9 mouse cellular contexts compared by ENCODE assay signal in the genomic region with DNA sequence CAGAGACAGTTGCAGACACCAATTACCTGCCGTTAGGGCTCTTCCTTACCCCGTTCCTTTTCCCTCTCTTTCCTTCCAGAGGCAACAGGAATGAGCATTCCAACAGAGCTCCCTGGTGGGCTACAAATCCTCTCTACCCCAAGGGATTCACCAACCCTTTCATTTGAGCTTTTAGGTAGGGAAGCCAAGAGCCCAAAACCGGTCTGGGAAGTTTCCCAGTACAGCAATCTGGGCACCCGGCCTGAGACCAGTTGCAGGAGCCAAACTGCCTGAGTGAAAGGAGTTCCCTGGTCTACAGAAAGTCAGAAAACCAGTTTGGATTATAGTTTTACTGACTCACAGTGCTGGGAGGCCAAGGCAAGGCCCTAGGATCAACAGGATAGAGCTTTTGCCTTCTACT.
DNase-seq lines count a peak whose midpoint lies in the region; ATAC-seq lines count a peak whose summit lies in the region.
"Had no signal": no experiment of that assay in that cellular context is flagged by ENCODE, and none has a peak within 500 bp of the region (broad histone marks: within the 10 kb centered on the region; RNA-seq: fewer than 3 reads in every experiment).

No protein-coding gene starts in this region.

- H3K27ac ChIP-seq in midbrain, embryonic 15.5 days, result no peak overlapping the region
- H3K27ac ChIP-seq in midbrain, embryonic 10.5 days (replicated peaks), result no peak overlapping the region

- H3K4me2 ChIP-seq in midbrain, embryonic 15.5 days, result no peak overlapping the region

- no peak for ATAC-seq in cerebellum, adult (ENCODE audit: insufficient number of reproducible peaks, low FRiP score, low TSS enrichment)
- ATAC-seq in midbrain, embryonic 15.5 days (replicated peaks), result no peak

- H3K4me1 ChIP-seq in midbrain, embryonic 15.5 days, result no peaks in the 10 kb centered on the region
- no peaks in the 10 kb centered on the region for H3K4me1 ChIP-seq in midbrain, embryonic 10.5 days

- DNase-seq in cerebellum, postnatal 10 days, result peak; percentile 25 to 56
- peak; percentile 27 to 38 for DNase-seq in right cerebral cortex, postnatal 10 days (ENCODE audit: low spot score in 2 of 2)
- DNase-seq in right cerebral cortex, adult 2 months (ENCODE audit: low spot score in 2 of 2), result no peak
- DNase-seq in kidney, adult 9 months, result peak; percentile 56
- peak; percentile 21 for DNase-seq in urinary bladder, postnatal 25 days (ENCODE audit: low spot score)
- no peak for DNase-seq in midbrain, embryonic 10.5 days (ENCODE audit: low spot score)

- no peaks in the 10 kb centered on the region for H3K27me3 ChIP-seq in midbrain, embryonic 15.5 days (replicated peaks)
- H3K27me3 ChIP-seq in midbrain, embryonic 10.5 days (ENCODE audit: low read depth, poor library complexity, severe bottlenecking), result peaks cover 11% of the 10 kb centered on the region; the same call in 1 of the 2 replicates

- no peaks in the 10 kb centered on the region for H3K36me3 ChIP-seq in midbrain, embryonic 15.5 days (replicated peaks)
- H3K36me3 ChIP-seq in midbrain, embryonic 10.5 days, result no peaks in the 10 kb centered on the region

- WGBS in midbrain, embryonic 15.5 days, result 57% methylated on average over 4 of the region's 4 CpGs
- 46% methylated on average over 4 of the region's 4 CpGs for WGBS in midbrain, embryonic 10.5 days

- no peaks in the 10 kb centered on the region for H3K9me3 ChIP-seq in midbrain, embryonic 15.5 days
- no peaks in the 10 kb centered on the region for H3K9me3 ChIP-seq in midbrain, embryonic 10.5 days (replicated peaks)

- H3K9ac ChIP-seq in midbrain, embryonic 15.5 days, result no peak overlapping the region

- H3K4me3 ChIP-seq in midbrain, embryonic 15.5 days, result no peak overlapping the region
- H3K4me3 ChIP-seq in midbrain, embryonic 10.5 days, result no peak overlapping the region
- H3K4me3 ChIP-seq: erythroblast, embryonic 14.5 days had no signal

Comparison
In these comparisons a context has a peak if more than half of its experiments do, and no peak if none do; other contexts are left out.
1. DNase-seq: peak in cerebellum, postnatal 10 days (2 of 2), right cerebral cortex, postnatal 10 days (2 of 2), kidney, adult 9 months (single experiment) and urinary bladder, postnatal 25 days (single experiment); none in right cerebral cortex, adult 2 months (0 of 2) and midbrain, embryonic 10.5 days (single experiment).